Mouse (Mus musculus): ENCODE results near the gene Faf1.

The Faf1 gene

DNA sequence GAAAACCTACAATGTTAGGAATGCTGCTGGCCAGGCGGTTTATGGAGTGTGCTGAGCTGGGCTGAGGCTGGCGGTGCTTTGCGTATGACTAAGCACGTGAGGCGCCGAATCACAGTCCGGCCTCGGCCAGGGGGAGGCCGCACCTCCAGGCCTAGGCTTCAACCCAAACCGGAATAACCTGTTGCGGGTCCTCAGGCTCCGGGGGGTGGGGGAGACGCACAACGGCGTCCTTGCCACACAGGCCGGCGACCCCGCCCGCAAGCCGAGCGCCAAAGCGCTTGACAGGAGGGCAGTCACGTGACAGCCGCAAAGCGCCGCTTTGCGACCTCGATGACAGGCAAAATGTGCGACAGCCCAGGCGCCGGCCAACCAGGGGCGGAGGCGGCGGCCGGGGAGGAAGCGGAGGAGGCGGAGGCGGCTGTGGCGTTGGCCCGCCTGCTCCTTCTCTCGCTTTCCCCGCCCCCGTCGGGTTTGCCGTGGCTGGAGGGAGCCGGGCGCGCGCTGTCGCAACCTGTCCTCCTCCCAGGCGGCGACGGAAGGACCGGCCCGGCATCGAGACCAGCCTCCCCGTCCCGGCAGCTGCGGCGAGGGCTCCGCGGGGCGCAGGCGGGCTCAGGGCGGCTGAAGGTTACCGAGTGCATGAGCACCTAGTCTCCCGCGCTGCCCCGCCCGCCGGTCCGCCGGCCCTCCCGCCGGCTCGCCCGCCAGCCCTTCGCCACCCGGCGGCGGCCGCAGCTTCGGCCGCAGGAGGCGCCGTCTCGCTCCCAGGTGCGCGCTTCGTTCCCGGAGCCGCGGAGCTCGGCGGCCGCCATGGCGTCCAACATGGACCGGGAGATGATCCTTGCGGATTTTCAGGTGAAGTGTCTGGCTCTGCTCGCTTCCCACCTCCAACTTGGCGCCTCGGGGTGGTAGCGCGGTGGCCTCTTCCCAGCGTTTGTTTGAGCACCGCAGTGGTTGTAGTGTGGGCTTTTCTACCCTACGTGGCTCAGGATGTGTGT, at the start of gene Faf1:
TSS of gene Faf1 (plus strand) at position 371 of the 998 bp plus-strand sequence.
- peak; percentile 99 for DNase-seq

DNA sequence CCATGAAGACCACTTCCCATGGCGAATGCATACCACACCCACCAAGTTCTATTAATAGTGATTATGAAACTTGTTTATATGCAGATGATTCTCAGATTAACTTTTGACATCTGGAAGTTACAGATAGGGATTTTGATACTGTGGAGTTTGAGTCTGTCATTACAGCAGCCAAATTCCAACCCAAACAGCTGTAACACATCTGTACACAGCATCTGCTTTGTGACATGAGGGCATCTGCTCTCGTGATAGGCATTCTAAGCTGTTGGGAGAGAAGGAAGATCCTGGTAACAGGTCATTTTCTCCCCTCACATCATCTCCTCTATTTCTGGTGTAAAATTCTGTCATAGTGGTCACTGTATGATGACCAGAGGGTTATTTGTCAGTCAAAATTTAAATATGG, 46.2 kb upstream of the Faf1 start:
- DNase-seq: no peak

DNA sequence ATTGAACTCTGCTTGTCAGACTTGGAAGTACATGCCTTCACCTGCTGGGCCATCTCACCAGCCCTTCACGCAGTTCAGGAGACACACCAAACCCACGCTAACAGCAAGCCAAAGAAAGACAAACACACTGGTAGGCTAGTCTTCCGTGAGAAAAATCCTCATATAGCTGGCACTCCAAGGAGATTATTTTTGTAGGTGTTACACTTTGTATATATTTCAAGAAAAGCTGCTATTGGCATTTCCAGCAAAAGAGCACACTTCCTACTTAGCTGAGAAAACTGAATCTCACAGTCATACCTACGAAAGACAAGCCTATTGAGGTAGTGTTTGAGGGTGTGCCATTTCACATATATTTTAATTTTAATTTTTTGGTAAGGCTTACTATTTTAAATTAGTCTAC, 45.4 kb upstream of the Faf1 start:
- DNase-seq: no peak

DNA sequence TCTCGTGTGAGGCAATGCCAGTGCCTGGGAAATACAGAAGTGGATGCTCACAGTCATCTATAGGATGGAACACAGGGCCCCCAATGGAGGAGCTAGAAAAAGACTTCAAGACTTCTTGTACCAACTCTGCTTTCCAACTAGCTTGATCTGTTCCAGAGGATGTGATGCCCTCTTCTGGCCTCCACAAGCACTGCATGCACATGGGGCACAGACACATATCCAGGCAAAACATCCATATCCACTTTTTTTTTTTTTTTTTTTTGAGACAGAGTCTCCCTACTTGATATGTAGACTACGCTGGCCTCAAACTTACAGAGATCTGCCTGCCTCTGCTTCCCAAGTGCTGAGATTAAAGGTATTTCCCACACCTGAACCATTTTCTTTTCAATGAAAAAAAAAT, 41.4 kb upstream of the Faf1 start:
- DNase-seq: peak; percentile 11

DNA sequence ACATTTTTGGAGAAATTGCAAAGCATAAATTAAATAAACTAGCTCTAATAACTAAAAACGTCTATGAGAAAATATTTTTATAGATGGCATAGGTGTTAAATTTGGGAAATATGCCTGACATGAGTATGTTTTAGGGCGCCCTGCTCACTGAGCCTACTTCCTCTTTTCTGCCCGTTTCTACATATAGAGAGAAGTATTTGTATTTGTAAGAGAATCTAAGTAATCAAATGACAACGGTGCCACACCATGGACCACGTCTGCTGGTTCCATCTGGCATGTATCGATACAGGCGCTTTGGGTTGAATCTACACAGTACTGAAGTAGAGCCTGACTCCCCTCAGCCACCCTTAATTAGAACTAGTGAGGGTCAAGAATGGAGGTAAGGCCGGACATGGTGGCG, 37.0 kb upstream of the Faf1 start:
- DNase-seq: no peak

DNA sequence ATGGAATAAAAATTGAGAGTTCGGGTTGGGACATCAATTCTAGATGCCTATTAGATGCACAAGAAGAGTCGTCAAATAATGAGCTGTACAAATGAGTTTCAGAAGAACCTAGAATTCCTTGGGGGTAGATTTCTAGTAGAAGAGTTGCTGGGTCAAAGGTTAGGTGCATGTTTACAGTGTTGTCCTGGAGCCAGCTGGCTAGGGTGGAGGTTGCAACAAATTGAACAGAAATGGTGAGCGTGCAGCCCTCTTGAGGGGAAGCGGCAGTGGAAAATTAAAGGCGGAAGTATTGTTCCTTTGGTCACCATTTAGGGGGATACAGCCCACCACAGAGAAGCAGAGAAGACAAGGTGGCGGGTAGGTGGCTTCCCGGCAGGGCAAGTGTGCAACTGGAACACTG, 36.2 kb upstream of the Faf1 start:
- peak; percentile 28 for DNase-seq

DNA sequence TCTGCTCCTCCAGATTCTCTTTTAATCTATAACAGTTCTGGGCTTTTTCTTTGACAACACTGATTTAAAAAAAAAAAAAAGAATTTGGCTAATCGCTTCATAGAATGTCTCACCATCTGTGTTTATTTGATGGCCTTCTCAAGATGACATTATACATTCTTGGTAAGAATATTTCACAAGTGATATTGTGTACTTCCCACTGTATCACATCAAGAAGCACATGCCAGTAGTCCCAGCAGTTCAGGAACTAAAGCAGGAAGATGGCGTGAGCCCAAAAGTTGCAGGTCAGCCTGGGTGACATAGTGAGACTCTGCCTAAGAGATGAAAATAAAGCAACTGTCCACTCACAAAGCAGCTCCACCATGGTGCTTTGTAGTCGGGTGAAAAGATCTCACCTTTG, 34.9 kb upstream of the Faf1 start:
- DNase-seq: no peak

DNA sequence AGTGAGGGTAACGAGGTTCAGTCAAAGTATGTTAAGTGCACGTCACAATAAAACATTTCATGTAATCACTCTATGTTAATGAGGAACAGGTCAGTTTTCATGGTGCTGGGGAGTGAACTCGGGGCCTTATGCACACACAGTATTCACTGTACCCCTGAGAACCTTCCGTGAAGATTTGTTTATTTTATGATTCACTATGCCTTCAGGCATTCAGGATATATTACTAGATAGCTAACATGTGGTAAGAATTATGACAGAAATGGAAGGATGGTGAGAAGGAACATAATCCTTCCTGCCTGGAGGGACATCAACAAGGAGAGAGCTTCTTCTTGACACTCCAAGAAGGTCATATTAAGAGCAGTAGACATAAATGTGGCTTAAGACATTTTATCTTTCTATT, 29.1 kb upstream of the Faf1 start:
- DNase-seq: no peak

DNA sequence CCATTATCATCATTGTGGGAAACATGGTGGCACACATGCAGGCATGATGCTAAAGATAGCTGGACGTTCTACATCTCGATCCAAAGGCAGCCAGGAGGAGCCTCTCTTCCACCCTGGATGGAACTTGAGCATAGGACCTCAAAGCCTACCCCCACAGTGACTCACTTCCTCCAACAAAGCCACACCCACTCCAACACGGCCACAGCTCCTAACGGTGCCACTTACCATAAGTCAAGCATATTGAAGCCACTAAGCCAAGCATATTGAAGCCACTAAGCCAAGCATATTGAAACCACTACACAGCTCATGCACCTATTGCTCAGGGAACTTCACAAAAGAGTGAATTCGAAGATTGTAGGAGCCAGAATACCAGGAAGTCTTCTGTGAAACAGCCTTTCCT, 27.1 kb upstream of the Faf1 start:
- DNase-seq: no peak

DNA sequence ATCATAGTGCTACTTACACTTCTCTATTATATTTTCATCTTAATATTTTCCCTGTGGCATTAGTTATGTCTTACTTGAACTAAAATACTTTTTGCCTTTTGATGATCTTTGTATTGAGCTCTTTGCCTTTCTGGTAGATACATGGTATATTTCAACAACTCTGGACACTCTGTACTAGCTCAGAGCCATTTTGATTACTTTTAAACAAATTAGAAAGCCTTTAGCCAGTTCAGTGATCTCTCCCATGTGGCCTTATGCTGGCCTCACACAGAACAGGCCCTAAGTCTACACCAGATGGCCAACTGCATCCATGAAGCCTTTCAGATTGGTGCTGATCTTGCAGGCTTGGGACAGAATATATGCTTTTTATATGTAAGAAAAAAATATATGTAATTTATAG, 23.1 kb upstream of the Faf1 start:
- DNase-seq: no peak

DNA sequence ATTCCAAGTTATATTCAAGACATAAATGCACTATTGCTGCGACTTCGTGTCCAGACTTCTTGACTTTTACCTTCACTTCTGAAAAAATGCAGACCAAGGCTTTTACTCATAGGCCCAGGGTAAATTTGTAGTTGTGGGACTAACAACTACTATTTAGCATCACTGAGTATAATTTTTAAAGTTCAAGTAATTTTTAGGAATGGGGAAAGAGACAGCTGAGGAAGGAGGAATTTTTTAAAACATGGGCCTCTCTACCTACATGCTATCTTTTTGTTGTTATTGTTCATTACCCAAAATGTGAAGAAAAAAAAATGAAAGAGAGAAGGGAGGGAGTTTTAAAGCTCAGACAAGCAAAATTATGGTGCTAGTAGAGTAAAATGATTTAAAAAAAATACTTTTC, 21.7 kb upstream of the Faf1 start:
- DNase-seq: no peak

DNA sequence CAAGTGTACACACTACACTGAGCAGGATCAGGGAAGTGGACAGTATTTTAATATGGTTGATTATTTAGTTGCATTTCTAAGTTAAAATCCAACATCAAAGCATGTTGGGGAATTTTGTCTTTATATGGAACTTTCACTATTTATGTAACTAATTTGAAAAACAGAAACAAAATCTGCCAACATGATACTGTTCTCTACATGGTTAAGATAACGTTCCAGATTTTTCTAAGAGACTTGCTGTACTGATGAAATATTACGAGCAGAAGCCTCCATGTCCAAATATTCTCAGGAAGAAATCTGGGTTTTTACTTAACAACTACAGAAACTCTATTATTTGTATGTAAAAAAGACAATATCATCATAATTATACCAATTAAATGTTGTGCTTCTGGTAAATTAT, 20.6 kb upstream of the Faf1 start:
- no peak for DNase-seq

DNA sequence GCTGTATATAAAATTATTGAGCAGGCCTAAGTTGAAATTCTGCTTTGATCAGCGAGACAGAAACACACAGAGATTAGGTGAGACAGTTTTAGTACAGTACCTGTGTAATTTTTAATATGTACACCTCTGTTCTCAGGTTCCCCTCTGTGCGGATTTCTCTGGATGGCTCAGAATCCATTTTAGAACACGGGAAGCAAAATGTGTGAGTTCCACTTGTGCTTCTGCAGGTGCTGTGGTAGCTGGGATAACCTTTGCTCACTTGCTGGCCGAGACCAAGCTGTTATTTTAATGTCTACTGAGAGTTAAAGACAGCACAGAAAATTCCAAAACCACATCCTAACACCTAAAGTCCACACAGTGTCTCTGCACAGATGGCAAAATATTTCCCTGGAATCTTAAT, 20.1 kb upstream of the Faf1 start:
- peak; percentile 20 for DNase-seq

DNA sequence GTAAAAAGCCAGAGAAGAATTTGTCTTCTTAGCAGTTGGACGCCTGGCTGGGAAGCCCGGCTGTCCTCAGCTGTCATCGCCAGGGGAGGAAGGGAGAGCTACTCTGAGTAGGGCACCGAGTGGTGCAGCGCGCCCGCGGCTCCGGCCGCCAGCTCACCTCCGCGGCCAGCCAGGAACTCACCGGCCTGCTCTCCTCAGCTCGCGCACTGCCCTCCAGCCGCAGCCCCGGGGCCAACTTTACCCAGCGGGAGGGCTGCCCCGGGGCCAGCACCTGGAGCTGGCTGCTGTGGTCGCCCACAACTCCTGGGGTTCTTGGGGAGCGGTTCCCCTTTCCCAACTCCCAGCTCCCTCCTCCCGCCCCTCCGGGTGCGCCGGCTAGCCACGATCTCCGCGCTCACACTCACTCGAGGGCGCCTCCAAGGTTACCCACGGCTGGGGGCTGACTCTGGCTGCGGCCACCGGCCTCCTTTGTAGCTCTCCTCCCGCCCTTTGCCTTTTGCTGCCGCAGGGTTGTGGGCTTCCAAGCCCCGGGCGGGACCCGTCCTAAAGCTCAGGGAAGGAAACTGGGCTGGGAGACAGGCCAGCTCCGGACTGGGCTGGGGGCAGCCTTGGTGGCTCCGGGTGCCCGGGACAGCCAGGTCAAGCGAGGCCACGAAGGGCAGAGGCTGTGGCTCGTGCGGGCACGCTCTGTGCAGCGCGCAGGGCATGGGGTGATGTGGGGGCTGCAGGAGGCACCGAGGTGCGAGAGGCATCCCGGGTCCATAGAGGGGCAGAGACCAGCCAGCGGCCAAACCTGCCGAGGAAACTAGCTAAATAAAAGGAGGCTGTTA, 19.2 kb upstream of the Faf1 start:
- peak; percentile 75 for DNase-seq

DNA sequence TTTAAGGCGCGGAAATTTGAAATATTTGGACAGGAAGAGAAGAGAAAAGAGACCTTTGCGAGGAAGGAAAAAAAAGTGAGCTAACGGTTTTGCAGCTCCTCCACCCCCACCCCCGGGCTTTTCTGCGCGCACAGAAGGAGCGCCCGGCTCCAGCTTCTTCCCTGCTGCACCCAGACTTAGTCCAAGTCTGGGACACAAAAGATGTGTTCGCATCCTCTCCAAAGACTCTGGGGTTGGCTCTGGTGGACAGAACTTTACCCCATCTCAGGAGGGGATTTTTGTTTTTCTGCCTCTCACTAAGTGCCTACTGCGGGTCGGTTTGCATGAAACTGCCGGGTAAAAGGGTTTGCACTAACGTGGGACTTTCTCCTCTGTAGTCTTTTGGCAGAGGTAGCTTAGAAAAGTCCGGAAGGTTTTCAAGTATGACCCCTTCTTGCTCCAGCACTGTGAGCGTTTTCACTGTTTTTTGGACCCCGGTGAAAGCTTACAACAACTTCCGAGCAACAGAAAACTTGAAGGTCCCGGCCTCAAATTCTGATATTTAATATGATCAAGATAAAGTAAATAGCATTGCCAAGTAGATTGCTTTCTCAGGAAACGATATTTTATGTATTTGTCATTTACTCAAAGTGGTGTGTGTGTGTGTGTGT, 18.4 kb upstream of the Faf1 start:
- DNase-seq: no peak

DNA sequence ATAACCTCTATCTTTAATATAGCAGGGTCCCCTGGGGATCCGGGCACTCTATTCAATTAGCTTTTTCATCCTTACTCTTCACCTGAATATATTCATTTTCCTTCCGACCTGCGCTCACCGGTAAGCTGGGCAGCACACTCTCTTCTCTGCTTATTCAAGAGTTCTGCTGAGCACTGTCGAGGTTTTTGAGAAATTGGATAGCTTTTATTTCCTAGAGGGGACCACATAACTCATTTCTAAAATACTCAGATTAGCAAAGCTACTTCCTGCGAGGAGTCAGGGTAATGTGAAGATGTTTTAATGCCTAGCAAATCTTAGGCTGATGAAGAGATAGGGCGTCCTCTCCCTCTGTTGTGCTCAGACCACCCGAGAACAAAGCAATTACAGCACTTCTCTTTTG, 17.6 kb upstream of the Faf1 start:
- DNase-seq: no peak

DNA sequence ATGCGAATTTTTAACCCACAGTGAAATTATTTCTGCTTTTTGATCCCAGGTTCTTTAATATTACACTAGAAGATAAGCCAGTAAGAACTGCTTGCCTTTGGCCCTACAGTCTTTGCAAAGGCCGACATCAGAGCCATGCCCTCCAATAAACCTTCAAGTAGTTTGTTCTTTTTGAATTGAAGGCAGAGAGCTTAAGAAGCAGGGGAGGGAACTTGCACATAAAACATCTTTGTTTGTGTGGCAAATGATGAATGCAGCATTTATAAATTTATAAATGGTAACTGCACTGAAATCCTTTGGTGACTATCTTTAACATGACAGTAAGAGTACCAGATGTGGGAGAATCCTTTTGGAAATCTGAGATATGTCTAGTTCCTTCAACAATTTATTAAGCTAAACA, 16.8 kb upstream of the Faf1 start:
- no peak for DNase-seq

DNA sequence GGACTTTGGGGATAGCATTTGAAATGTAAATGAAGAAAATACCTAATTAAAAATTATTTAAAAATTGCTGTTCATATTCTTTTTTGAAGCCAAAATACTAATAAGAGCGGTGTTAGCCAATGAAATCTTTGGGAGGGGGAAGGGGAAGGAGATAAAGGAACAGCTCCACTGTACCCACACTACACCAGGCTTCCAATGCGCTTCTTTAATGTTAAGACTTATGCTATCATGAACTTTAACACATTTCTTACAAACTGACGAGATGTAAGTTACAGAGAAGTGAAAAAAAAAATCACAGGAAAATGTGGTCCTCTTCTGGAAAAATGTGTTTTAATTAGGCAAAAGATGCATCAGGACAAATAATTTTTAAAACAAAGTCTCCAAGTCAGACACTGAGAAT, 15.8 kb upstream of the Faf1 start:
- DNase-seq: no peak

DNA sequence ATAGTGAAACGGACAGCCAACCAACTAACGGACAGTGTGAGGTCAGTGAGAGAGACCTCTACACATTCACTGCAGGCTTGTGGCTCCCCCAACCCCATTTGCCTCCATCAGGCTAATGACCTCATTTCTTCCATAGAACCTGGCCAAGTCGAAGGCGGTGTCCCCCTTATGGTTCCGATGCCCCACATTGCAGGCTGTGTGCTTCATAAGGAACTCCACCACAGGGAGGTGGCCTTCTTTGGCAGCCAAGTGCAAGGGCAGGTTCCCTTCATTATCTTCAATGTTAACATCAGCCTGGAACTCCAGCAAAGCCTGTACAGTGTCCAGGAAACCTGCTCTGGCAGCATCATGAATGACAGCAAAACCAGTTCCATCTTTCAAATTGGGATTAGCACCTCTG, 15.2 kb upstream of the Faf1 start:
- DNase-seq: no peak

DNA sequence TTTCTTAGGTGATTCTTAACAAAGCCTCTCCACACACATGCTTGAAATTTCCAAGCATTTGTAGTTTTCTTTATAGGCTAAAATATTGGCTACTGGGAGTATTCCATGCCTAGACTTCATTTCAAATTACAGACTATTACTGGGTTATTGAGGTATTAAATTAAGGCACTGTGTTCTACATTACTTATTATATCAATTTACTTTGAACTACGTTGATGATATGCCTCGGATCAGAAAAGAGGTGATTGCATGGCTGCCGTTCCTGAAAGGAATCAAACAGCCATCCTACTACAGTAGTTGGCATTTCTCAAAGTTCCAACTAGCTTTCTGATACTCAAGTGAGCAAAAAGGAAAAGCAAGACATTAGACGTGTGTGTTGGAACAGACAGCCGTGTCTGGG, 14.1 kb upstream of the Faf1 start:
- DNase-seq: no peak

DNA sequence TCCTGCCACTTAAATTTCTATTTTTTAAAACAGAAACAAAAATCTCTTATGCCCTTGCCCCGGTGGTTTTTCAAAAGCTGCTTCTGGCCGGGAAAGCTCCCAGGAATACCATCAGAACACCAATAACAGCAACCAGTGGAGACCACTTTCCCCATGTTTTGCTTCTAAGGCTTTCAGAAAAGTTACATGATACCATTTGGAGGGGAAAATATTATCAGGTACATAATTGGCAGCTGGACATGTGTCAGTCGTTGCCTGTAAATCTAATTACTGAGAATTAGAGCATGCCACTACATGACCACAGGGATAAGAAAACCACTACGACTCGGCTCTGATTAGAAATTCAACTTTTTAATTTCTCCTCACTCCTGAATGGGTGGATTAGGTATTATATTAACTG, 12.3 kb upstream of the Faf1 start:
- no peak for DNase-seq

DNA sequence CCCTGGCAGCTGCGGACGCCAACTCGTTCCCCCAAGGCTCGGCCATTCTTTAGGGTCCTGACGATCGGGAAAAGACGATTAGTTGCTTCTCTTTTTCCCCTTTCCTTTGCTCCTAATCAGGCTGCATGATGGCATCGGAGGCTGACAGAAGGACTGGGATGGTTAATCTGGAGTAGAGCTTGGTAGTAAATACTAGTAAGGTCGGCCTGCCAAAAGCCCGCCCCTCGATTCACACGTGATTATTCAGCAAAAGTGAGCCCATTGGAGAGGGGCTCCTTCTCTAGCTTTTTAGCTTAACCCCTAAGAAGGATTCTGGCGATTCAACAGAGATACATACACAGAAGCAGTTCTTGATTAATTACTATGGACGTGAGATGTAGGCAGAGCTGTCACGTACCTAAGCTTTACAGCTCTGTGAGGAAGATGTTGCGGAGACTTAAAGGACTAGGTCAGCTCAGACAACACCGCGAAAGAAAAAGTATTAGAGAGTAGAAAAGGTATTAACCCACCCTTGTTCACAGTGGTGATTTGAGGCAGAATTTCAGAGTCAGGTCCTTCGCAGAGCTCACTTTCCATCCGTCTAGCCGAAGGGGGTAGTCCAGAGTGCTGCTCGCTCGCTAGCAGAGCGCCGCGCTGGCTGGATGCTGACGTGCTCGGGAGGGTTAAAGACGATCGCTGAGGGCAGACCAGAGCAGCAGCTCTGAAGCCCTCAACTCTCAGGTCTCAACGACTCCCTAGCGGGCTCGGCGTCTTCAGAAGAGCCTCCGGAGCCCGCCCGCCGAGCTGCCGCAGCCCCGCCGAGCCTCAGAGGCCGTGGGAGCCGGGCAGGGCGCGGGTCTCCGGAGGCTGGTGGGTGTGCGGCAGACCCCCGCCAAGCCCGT, 11.0 kb upstream of the Faf1 start:
- peak; percentile 72 for DNase-seq

All from kidney, adult 18-20 months (tissue).